Mouse (Mus musculus) bone marrow, adult 2 months (tissue): ENCODE data around the gene Cxcr6.

Source experiments
- CTCF ChIP-seq: fragments of 200-500 bp; IDR thresholded peaks from 2 replicates; pipeline ENCODE4 v1.5.1; 2011; ENCODE audit warnings: low read length, control low read depth; ENCODE audit not compliant: control insufficient read depth, insufficient read depth
- POLR2A ChIP-seq: fragments of 200-500 bp; IDR thresholded peaks from 2 replicates; pipeline ENCODE4 v1.6.1; 2011; ENCODE audit warnings: low read depth, mild to moderate bottlenecking, control low read depth, low read length, borderline replicate concordance; ENCODE audit not compliant: control insufficient read depth

DNA sequence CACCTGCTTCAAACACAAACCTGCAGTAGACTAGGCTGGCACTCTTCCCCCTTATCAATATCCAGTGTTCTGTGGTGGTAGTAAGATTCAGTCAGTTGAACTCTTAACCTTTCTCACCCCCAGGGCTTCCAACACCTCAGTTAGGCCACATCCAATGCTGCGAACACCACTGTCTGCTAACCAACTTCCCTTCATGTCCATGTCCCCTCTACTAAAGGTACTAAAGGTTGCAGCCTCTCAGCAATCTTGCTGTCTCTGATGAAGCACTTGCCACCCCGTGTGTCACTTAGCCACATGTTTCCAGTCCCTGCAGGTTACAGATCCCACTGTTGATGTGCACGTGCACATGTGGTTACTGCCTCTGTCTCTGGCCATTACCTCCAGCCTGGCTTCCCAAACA, 42.5 kb upstream of the Cxcr6 start:
- no peak for TF ChIP-seq CTCF
- no peak for TF ChIP-seq POLR2A
